Mouse (Mus musculus) thymus, adult 2 months (tissue): ENCODE measurements around the gene Eloa. TPM values are rescaled to one million over a fixed set of nuclear protein-coding genes. Genes with fewer than 3 reads are reported as not detected.
"Not testable (repeated sequence)": the region's sequence is repeated elsewhere in the genome, so short reads cannot be mapped to it uniquely, and the experiment has no call there.

Experiments
- DNase-seq: peaks from one replicate; pipeline ENCODE4 v3.0.0; 2021
- H3K27ac ChIP-seq: fragments of 200-500 bp; 2 replicates; pipeline ENCODE4 v1.5.1; 2012; ENCODE audit warnings: low read length, control low read depth; ENCODE audit not compliant: control insufficient read depth, insufficient read depth
- H3K27me3 ChIP-seq: fragments of 200-500 bp; 2 replicates; pipeline ENCODE4 v1.6.1; 2012; ENCODE audit warnings: mild to moderate bottlenecking, low read length, moderate library complexity, mixed read lengths; ENCODE audit not compliant: control insufficient read depth, insufficient read depth
- H3K36me3 ChIP-seq: fragments of 200-500 bp; 2 replicates; pipeline ENCODE4 v1.6.1; 2012; ENCODE audit warnings: mild to moderate bottlenecking, low read length, moderate library complexity; ENCODE audit not compliant: control insufficient read depth, insufficient read depth
- H3K4me1 ChIP-seq: fragments of 200-500 bp; replicated peaks from 2 replicates; pipeline ENCODE4 v1.6.1; 2012; ENCODE audit warnings: low read length; ENCODE audit not compliant: control insufficient read depth, insufficient read depth
- H3K4me3 ChIP-seq: fragments of 200-500 bp; 2 replicates; pipeline ENCODE4 v1.5.1; 2012; ENCODE audit warnings: mild to moderate bottlenecking, low read length, control low read depth, moderate library complexity; ENCODE audit not compliant: control insufficient read depth, insufficient read depth
- CTCF ChIP-seq: fragments of 200-500 bp; IDR thresholded peaks from 2 replicates; pipeline ENCODE4 v1.5.1; 2012; ENCODE audit warnings: mild to moderate bottlenecking, control low read depth, low read length, moderate library complexity, borderline replicate concordance; ENCODE audit not compliant: control insufficient read depth, poor library complexity, insufficient read depth; ENCODE audit errors: extremely low read depth
- POLR2A ChIP-seq: fragments of 200-500 bp; IDR thresholded peaks from 2 replicates; pipeline ENCODE4 v1.6.1; 2012; ENCODE audit warnings: mild to moderate bottlenecking, low read length, control low read depth, moderate library complexity; ENCODE audit not compliant: control insufficient read depth, poor library complexity, insufficient read depth; ENCODE audit errors: extremely low read depth
- WGBS: fragments of 180-500 bp; shearing (Covaris S2); methylation state at CpG from one replicate; pipeline ENCODE4 v1.1.7; 2018; 5-methylcytosine and 5-hydroxymethylcytosine counted together
- polyA plus RNA-seq: library from polyadenylated mRNA; depleted of rRNA; stranded (reverse); fragments of >200 nt; gene quantifications from 2 replicates; pipeline ENCODE4 v1.2.3, GENCODE M21; 2012

Gene Eloa
- polyA plus RNA-seq, 1 experiment: 20.4 TPM

DNA sequence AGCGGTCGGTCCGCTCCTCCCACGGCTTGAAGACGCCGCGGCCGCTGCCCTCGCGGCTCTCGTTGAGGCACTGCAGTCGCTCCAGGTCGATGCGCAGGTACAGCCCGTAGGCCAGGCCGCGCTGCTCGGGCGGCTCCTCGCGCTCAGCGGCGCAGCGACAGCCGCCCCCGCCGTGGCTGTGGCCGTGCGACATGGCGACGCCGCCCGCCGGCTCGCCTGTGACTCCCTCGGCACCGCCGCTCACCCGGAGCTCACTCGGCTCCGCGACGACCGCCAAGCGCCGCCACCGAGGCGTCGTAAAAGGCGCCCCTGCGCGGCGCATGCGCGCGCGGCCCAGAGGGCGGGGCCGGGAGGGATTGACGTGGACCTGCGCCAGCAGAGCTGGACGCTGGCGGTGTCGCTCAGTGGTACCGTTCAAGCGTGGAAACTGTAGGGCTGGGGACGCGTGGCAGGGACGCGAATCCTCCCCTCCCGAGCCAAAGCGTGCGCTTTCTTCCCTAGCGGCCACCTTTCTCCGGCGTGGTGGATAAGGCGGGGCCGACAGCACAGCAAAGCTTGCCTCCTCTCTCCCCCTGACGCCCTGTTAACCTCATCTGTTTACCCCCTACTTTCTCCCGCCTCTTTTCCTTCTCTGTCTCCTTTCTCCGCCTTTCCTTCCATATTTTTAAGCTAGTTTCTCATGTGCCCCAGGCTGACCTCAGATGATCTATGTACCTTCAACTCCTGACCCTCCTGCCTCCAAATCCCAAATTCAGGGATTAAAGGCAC lies 34.4 kb downstream of the Eloa start, which contains the start of gene Pithd1:
Gene Pithd1, minus strand, starts transcription at position 322 of the 768 bp plus-strand sequence.
- Histone ChIP-seq H3K4me1 (peaks cover 8% of the 10 kb centered on the region), H3K4me3 (peak within 1 kb of the TSS; percentile 58), H3K36me3 (peaks cover 6% of the 10 kb centered on the region), H3K27me3 (no peaks in the 10 kb centered on the region), H3K27ac (no peak within 1 kb of the TSS)
- TF ChIP-seq POLR2A (peak; percentile 97), CTCF (peak; percentile 61)
- WGBS: under 1% methylated on average over 81 of the region's 81 CpGs
- peak; percentile 93 for DNase-seq

DNA sequence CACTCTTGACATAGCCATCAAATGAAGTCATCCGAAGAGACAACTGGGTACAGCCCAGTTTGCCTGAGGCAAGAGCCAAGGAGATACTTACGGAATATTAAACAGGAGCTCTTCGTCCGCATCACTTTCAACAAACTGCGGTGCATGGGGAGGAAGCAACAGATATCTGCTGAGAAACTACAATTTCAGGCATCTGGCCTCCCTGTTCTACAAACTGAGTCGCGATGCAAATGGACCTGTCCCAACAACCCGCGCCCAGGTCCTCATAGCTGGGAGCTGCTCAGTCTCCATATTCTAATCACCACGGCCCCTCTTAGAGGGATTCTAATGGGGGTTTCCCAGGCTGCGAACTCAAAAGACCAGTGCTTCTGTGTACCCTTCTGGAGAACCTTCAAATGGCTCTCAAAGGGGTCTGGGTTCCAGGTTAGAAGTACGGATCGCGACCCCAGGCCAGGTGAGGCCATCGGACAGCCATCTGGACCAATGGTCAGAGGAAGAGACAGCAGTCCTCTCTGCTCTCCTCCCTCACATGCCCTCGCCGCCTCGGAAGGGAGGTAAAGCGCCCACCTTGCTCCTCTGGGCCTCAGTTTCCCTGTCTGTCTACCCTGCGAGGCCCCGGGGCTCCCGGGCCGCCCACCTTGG lies 35.1 kb downstream of the Eloa start:
- peaks cover 8% of the 10 kb centered on the region for H3K4me1 ChIP-seq
- no peaks in the 10 kb centered on the region for H3K27me3 ChIP-seq
- no peak overlapping the region for H3K27ac ChIP-seq
- TF ChIP-seq CTCF: no peak
- TF ChIP-seq POLR2A: no peak
- H3K4me3 ChIP-seq: peak overlapping the region; percentile 58
- no peak for DNase-seq
- 14% methylated on average over 23 of the region's 23 CpGs for whole genome bisulfite sequencing
- H3K36me3 ChIP-seq: peaks cover 6% of the 10 kb centered on the region

DNA sequence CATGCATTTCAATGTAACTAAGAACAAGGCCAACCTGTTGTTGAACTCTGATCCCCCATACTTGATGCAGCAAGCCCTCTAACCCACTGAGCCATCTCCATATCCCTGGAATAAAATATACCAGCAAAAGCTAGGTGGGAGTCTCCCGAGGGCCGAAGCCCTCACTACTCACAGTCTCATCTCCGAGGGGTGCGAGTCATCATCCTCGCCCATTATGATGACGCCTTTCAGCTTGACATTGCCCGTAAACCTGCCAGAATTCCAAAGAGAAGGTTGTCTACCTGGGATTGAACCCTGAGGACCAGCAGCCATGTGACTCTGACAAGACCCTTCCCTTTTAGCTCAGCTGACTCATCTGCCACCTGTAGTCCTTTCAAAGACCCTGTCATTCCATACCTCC lies 35.8 kb downstream of the Eloa start:
- Histone ChIP-seq H3K27me3 (no peaks in the 10 kb centered on the region), H3K4me3 (no peak overlapping the region), H3K27ac (no peak overlapping the region), H3K36me3 (peaks cover 6% of the 10 kb centered on the region), H3K4me1 (peaks cover 8% of the 10 kb centered on the region)
- TF ChIP-seq CTCF: no peak
- no peak for TF ChIP-seq POLR2A
- DNase-seq: no peak
- WGBS: 97% methylated on average over 7 of the region's 7 CpGs

DNA sequence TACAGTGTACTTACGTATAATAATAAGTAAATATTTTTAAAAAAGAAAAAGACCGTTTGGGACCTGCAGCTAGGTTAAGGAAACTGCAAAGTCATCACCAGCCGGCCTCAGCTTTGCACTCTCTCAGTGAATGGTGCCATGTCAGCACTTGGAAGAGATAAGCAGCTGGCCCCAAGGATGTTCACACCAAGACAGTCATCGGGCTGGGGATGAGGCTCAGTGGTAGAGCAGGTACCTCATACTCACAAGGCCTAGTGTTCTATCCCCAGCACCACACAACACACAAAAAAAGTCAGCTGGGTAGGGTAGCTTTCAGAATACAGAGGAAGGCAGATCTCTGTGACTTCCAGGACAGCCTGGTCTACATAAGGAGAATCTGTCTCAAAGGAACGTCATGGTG lies 36.4 kb downstream of the Eloa start:
- no peak overlapping the region for H3K4me3 ChIP-seq
- TF ChIP-seq POLR2A (no peak), CTCF (no peak)
- WGBS: 80% methylated on average over 5 of the region's 5 CpGs
- peaks cover 8% of the 10 kb centered on the region for H3K4me1 ChIP-seq
- peaks cover 6% of the 10 kb centered on the region for H3K36me3 ChIP-seq
- no peak overlapping the region for H3K27ac ChIP-seq
- H3K27me3 ChIP-seq: no peaks in the 10 kb centered on the region
- no peak for DNase-seq

DNA sequence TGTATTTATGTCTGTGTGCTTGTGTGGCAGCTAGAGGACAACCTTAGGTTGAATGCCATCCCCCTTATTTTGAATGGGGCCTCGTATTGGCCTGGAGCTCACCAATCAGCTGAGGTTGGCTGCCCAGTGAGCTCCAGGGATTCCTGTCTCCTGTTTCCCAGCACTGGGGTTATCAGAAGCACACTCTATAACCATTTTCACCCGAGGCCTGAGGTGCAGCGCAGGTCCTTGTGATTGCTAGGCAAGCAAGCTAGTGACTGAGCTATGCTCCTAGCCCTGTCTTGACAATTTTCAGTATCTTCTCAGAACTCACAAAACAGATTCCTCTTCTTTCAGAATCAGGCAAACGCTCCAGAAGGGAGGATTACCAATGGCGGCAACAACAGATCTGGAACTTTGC lies 37.0 kb downstream of the Eloa start:
- TF ChIP-seq POLR2A: no peak
- no peak for TF ChIP-seq CTCF
- Histone ChIP-seq H3K27me3 (no peaks in the 10 kb centered on the region), H3K36me3 (peaks cover 6% of the 10 kb centered on the region), H3K27ac (no peak overlapping the region), H3K4me1 (peaks cover 8% of the 10 kb centered on the region), H3K4me3 (no peak overlapping the region)
- no peak for DNase-seq
- 97% methylated on average over 5 of the region's 5 CpGs for WGBS

DNA sequence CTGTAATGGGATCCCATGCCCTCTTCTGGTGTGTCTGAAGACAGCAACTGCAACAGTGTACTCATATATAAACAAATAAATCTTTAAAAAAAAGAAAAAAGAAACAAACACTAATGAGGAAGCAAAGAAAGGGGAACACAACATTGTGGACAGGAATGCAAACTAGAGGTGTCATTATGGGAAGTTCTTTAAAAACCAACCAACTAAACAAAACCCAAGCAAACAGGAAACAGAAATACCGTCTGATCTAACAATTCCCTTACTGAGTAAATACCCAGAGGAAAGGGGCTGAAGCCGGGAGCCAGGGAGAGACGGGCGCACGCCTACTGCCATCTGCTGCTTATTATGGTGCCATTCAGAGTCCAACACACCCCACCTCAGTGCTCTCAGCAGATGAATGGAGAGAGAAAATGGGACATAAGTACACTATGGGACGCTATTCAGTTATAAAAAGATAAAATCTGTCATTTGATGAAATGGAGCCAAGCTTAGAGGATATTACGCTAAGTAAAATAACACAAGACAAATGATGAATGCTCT lies 40.0 kb downstream of the Eloa start:
- Histone ChIP-seq H3K27ac (no peak overlapping the region), H3K27me3 (no peaks in the 10 kb centered on the region), H3K4me3 (no peak overlapping the region), H3K36me3 (peaks cover 10% of the 10 kb centered on the region), H3K4me1 (peaks cover 8% of the 10 kb centered on the region)
- DNase-seq: no peak
- TF ChIP-seq POLR2A (no peak), CTCF (no peak)
- WGBS: 87% methylated on average over 7 of the region's 7 CpGs

DNA sequence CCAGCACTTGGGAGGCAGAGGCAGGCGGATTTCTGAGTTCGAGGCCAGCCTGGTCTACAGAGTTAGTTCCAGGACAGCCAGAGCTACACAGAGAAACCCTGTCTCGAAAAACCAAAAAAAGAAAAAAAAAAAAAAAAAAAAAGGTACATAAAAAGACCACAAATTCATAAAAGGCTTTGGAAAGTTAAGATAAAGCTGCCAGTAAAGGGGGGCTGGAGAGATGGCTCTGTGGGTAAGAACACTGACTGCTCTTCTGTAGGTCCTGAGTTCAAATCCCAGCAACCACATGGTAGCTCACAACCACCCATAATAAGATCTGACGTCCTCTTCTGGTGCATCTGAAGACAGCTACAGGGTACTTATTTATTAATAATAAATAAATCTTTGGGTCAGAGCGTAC lies 41.3 kb downstream of the Eloa start:
- not testable (repeated sequence) for H3K27me3 ChIP-seq, H3K27ac ChIP-seq, DNase-seq, H3K4me1 ChIP-seq, H3K4me3 ChIP-seq
- WGBS: 91% methylated on average over 5 of the region's 5 CpGs
- H3K36me3 ChIP-seq: peaks cover 17% of the 10 kb centered on the region
